Mouse (Mus musculus) cortical plate, adult 2 months (tissue): ENCODE measurements at regions not wholly inside any gene's neighbourhood (a gene's known extent, or its start where the extent isn't known, plus 50 kb on each side); places are given as distances from the start of the nearest gene placed in this dataset.
"Not testable (repeated sequence)": the region's sequence is repeated elsewhere in the genome, so short reads cannot be mapped to it uniquely, and the experiment has no call there.

Experiments used
- H3K27ac ChIP-seq: fragments of 200-500 bp; 2 replicates; pipeline ENCODE4 v1.5.1; 2012; ENCODE audit warnings: low read length, control low read depth, inconsistent platforms; ENCODE audit not compliant: insufficient read depth
- H3K4me1 ChIP-seq: fragments of 200-500 bp; 2 replicates; pipeline ENCODE4 v1.6.1; 2011; ENCODE audit warnings: low read length; ENCODE audit not compliant: control insufficient read depth, insufficient read depth
- H3K4me3 ChIP-seq: fragments of 200-500 bp; 2 replicates; pipeline ENCODE4 v1.5.1; 2011; ENCODE audit warnings: mild to moderate bottlenecking, low read length, control low read depth; ENCODE audit not compliant: insufficient read depth
- CTCF ChIP-seq: fragments of 200-500 bp; IDR thresholded peaks from 2 replicates; pipeline ENCODE4 v1.5.1; 2011; ENCODE audit warnings: mild to moderate bottlenecking, control low read depth, low read length; ENCODE audit not compliant: insufficient read depth; ENCODE audit errors: extremely low read depth
- POLR2A ChIP-seq: fragments of 200-500 bp; IDR thresholded peaks from 2 replicates; pipeline ENCODE4 v1.6.1; 2011; ENCODE audit warnings: mild to moderate bottlenecking, low read length, control low read depth; ENCODE audit not compliant: insufficient read depth; ENCODE audit errors: extremely low read depth

DNA sequence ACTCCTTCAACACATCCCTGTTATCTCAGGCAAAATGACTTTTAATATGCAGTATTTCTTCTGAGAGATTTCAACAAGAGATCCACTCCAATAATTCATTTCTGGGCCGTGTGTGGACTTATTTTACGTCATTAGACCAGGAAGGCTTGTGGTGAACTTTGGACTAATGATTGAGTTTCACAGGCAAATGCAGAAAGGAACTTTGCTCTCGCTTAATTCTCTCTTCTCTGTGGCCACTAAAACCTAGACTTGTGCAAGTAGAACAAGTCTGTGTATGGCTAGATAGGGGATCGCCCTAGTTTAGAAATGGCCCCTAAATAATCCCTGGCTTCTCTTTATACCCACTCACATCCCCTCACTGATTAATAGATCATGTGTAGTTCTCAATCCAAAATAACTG is 50.6 kb upstream of the Ppp1r12a start:
- TF ChIP-seq CTCF = no peak
- TF ChIP-seq POLR2A = no peak
- no peak overlapping the region for H3K27ac ChIP-seq
- no peak overlapping the region for H3K4me3 ChIP-seq
- no peaks in the 10 kb centered on the region for H3K4me1 ChIP-seq

DNA sequence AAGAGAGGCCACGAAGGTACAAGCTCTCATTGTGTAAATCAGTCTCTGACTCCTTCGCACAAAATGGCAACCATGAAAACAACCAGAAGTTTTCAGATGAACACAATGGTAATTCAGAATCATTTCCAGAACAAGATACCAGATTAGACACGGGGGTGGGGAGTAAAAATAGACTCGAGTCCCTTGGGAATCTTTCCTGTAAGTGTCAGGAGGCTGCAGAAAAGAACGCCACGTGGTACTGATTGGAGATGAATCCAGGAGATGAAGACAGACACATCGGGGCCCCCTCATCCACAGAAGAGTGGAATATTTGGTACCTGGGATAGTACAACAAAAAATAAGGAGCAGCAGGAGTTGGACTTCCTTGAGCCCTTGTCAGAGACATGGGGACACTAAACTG is 51.1 kb upstream of the Ppp1r12a start:
- H3K27ac ChIP-seq = no peak overlapping the region
- no peaks in the 10 kb centered on the region for H3K4me1 ChIP-seq
- TF ChIP-seq POLR2A (no peak), CTCF (no peak)
- no peak overlapping the region for H3K4me3 ChIP-seq

DNA sequence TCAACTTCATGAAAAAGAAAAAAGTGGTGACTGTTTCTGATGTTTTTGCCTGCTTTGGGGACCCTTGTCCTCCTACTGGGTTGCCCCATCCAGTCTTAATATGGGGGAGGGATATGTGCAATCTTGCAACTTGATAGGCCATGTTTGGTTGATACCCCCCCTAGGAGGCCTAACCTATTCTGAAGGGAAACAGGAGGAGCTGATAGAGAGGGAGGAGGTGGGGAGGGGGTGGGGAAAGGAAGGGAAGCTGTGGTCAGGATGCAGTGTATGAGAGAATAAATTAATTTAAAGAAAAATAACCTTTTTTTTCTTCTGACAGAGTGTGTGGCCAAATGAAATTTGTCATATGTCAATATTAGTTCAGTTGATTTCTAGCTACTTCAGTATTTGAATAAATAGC is 51.8 kb upstream of the Ppp1r12a start:
- Histone ChIP-seq H3K4me1 (no peaks in the 10 kb centered on the region), H3K4me3 (no peak overlapping the region), H3K27ac (no peak overlapping the region)
- TF ChIP-seq CTCF (no peak), POLR2A (no peak)

DNA sequence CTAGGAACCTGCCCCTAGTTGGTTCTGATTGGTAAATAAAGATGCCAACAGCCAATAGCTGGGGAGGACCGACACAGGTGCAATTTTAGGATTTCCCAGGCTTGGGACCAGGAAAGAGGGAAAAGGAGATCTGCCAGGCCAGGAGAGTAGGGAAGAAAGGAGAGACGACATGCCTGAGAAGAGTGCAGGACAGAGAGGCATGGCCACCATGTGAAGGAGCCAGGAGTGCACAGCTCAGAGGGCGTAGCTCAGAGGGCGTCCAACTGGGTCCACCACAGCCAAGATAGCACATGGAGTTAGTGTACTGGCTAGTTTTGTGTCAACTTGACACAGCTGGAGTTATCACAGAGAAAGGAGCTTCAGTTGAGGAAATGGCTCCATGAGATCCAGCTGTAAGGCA is 53.5 kb upstream of the Ppp1r12a start:
- H3K4me1 ChIP-seq, H3K27ac ChIP-seq, H3K4me3 ChIP-seq: not testable (repeated sequence)

DNA sequence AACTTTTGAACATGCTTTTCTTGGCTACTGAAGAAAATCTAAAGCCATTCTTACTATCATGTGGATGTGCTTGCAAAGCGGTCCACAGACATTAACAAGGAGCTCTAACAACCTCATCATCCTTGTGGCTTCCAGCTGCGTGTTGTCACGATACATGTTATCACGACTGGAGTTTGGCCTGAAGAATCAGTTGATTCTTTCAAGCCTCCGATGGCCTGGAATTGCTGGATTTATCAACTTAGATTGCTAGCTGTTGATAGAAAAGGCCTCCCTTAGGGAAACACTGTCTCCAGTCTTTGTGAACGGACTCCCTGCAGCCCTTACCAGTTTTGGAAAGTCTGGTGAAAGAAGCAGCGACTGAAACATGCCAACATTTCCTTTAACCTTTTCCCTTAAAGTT is 60.5 kb upstream of the Ppp1r12a start:
- Histone ChIP-seq H3K4me1 (no peaks in the 10 kb centered on the region), H3K27ac (no peak overlapping the region), H3K4me3 (no peak overlapping the region)
- TF ChIP-seq CTCF = no peak
- TF ChIP-seq POLR2A = no peak

DNA sequence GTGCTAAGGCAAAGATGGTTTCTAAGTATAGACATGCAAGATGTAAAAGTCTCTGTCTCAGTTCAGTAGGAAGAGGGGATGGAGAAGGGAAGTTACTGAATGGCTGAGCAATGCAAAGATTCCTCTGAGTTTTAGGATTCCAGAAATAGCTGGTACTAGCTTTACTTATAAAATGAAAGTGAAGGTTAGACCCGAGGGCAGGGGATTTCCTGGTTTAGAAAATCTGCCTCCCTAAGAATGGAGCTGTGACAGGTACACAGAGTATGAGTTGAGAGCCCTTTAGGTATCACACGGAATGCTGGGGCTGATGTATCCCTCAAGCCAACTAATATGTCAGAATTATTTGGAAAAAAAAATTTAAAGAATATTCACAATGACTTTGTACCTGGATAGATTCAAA is 69.0 kb upstream of the Ppp1r12a start:
- H3K4me1 ChIP-seq = peaks cover 6% of the 10 kb centered on the region
- TF ChIP-seq CTCF = no peak
- no peak for TF ChIP-seq POLR2A

DNA sequence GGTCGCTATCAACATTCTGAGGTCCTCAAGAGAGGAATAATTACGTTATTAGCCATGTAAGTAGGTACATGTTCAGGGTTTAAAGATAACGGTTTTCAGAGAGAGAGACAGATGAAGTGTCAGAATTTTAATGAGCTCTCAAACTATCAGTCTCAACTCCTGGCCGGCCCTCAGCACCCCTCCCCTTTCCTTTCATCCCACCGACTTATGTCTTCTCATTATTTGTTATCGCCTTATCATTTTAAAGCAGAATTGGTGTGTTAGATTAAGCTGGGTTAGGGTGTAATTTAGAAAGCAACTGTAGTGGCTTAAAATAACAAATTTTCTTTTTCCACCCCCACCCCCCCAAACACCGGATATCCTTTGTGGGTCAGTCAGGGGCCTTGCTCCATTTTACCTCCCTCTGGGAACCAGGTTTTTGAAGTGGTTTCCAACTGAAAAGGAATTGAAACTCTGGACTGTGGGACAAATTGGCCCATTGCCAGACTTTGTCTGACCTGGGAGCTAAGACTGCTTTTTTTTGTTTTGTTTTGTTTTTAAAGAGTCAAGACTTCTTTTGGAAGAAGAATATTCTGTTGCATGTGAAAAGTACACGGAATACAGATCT is 72.5 kb upstream of the Ppp1r12a start:
- Histone ChIP-seq H3K27ac (no peak overlapping the region), H3K4me1 (peaks cover 7% of the 10 kb centered on the region), H3K4me3 (no peak overlapping the region)
- TF ChIP-seq CTCF (no peak), POLR2A (no peak)

More for the DNA sequence above, 69.0 kb upstream of the Ppp1r12a start:
- no peak overlapping the region for H3K27ac ChIP-seq
- H3K4me3 ChIP-seq = no peak overlapping the region

DNA sequence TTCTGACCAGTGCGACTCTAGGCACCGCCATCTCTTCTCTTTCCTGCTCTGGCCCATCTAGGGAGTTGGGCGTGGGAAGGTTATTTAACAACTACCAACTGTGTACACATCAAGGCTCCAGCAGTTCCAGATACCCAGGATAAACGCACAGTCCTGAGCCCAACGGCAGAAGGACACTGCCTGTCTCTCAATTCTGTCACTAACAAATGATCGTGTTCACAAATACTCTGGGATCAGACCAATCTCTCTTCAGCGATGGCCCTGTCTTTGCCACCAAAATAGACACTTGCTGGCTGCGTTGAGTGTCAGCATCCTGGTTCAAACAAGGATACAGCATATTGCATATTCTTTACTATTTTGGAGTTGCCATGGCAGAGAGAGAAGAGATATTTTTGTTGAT is 73.1 kb upstream of the Ppp1r12a start:
- Histone ChIP-seq H3K27ac (peak overlapping the region; percentile 4; the same call in 1 of the 2 replicates), H3K4me3 (no peak overlapping the region), H3K4me1 (peaks cover 7% of the 10 kb centered on the region)
- TF ChIP-seq CTCF = no peak
- TF ChIP-seq POLR2A = no peak

DNA sequence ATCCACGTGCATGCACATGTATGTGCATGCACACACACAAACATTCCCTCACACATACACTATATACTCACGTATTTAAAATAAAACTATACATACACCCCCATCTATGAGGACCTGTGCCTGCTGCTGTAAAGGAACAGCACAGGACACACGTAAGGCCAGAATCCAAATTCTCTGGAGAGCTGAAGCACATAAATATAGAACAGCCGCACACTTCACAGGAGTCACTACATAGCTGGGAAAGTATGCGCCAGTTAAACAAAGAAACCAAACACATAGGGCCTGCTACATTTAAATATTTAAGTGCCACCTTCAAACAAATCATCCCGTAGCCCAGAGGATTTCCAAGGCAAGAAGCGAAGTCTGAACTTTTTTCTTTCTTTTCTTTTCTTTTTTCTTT is 73.8 kb upstream of the Ppp1r12a start:
- no peak for TF ChIP-seq POLR2A
- no peak for TF ChIP-seq CTCF
- H3K27ac ChIP-seq = no peak overlapping the region
- H3K4me3 ChIP-seq = no peak overlapping the region
- peaks cover 7% of the 10 kb centered on the region for H3K4me1 ChIP-seq

DNA sequence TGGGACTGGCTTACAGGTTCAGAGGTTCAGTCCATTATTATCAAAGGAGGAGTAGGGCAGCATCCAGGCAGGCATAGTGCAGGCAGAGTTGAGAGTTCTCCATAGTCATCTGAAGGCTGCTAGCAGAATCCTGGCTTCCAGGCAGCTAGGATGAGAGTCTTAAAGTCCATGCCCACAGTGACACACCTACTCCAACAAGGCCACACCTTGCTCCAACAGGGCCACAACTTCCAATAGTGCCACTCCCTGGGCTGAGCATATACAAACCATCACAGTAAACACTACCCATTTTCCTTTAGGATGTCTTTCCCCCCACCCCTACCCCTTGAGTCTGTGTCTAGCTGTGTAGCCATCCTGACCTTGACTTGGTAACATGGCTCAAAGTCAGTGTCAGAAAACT is 78.8 kb upstream of the Ppp1r12a start:
- H3K4me3 ChIP-seq = no peak overlapping the region
- H3K27ac ChIP-seq = no peak overlapping the region
- TF ChIP-seq POLR2A = no peak
- no peak for TF ChIP-seq CTCF
- H3K4me1 ChIP-seq = peaks cover 2% of the 10 kb centered on the region; the same call in 1 of the 2 replicates

DNA sequence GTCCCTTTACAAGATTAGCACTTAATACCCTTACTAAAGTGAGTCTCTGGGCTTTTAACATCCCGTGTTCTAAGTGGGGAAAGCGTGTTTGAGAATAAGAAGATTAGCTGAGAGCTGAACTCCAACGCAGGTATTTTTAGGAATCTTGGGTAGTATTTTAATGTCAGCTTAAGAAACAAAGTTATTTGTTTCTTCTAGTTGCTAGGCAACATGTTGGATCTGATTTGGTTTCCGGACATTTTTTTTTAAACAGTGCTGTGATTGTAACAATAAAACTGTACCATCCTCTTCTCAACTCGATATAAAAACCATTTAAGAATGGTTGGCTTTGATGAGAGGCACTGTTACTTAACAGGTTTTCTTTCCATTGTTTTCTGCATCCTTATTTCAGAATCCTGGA is 86.8 kb upstream of the Ppp1r12a start:
- no peaks in the 10 kb centered on the region for H3K4me1 ChIP-seq
- no peak overlapping the region for H3K4me3 ChIP-seq
- no peak overlapping the region for H3K27ac ChIP-seq
- TF ChIP-seq POLR2A (no peak), CTCF (no peak)
